20 mouse cellular contexts compared by ENCODE assay signal in genomic region chr12:85510013-85510412, GRCm38 (mm10).
"Had no signal": no experiment of that assay in that cellular context is flagged by ENCODE, and none has a peak within 500 bp of the region (broad histone marks: within the 10 kb centered on the region; RNA-seq: fewer than 3 reads in every experiment).

No protein-coding gene starts in this region.

- H3K4me1 ChIP-seq: lung, embryonic 15.5 days; midbrain, embryonic 10.5 days; midbrain, embryonic 12.5 days; neural tube, embryonic 13.5 days; neural tube, embryonic 15.5 days had no signal

- H3K4me3 ChIP-seq: lung, embryonic 15.5 days; midbrain, embryonic 10.5 days; midbrain, embryonic 12.5 days; myocyte; neural tube, embryonic 13.5 days; neural tube, embryonic 15.5 days had no signal

- H3K27ac ChIP-seq: lung, embryonic 15.5 days; macrophage; midbrain, embryonic 10.5 days; midbrain, embryonic 12.5 days; neural tube, embryonic 13.5 days; neural tube, embryonic 15.5 days had no signal

- H3K36me3 ChIP-seq: lung, embryonic 15.5 days; midbrain, embryonic 10.5 days; midbrain, embryonic 12.5 days; neural tube, embryonic 13.5 days; neural tube, embryonic 15.5 days had no signal

- DNase-seq: liver, postnatal 0 days; lung, adult 2 months; lung, postnatal 14 days; lung, postnatal 36 days; midbrain, embryonic 14.5 days; retina, postnatal 1 day; right cerebral cortex, adult 18-20 months; right cerebral cortex, postnatal 25 days; right cerebral cortex, postnatal 4 days; spleen, adult 18-20 months; thymus, adult 18-20 months; thymus, postnatal 14 days; thymus, postnatal 36 days had no signal

- H3K9me3 ChIP-seq: midbrain, embryonic 10.5 days; midbrain, embryonic 12.5 days; neural tube, embryonic 15.5 days had no signal

- H3K9ac ChIP-seq: liver, postnatal 0 days; lung, embryonic 15.5 days; midbrain, embryonic 12.5 days; neural tube, embryonic 13.5 days; neural tube, embryonic 15.5 days had no signal

- H3K27me3 ChIP-seq: lung, embryonic 15.5 days; midbrain, embryonic 12.5 days; neural tube, embryonic 13.5 days; neural tube, embryonic 15.5 days had no signal
